Mouse (Mus musculus) yolk sac, embryonic 10.5 days (tissue): ENCODE results near the gene Vwa5b1.

Experiments used
- DNase-seq: peaks from one replicate; pipeline ENCODE4 v3.0.0-alpha.2; 2017; ENCODE audit warnings: low spot score

Gene Vwa5b1

GRCm38 (mm10) chr4:138635428-138636145, at the start of gene Vwa5b1:
Gene Vwa5b1 (minus strand): TSS chr4:138635884.
- DNase-seq = no peak

GRCm38 (mm10) chr4:138682760-138683159, 47.1 kb upstream of the Vwa5b1 start:
- DNase-seq = no peak

GRCm38 (mm10) chr4:138680124-138680523, 44.4 kb upstream of the Vwa5b1 start:
- DNase-seq = no peak

- no peak for DNase-seq
Observed at GRCm38 (mm10) chr4:138677579-138677978, 41.9 kb upstream of the Vwa5b1 start.

DNA sequence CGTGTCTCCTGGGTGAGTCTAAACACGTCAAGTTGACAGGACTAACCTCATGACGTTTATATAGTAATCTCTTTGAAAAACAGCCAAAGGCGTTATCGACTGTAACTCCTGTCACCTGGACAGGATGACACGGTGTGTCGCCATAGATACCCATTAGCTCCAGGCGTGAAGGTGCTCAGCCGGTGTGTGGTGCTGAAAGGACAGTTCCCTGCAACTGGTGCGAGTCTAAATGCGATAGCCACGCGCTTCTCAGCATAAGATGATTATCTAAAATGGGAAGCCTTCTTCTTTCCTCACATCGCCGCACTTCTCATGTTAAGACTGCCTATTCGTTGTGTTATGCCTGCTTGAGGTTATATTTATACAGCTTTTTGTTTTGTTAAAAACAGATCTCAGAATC, 40.8 kb upstream of the Vwa5b1 start:
- peak; percentile 34 for DNase-seq

DNA sequence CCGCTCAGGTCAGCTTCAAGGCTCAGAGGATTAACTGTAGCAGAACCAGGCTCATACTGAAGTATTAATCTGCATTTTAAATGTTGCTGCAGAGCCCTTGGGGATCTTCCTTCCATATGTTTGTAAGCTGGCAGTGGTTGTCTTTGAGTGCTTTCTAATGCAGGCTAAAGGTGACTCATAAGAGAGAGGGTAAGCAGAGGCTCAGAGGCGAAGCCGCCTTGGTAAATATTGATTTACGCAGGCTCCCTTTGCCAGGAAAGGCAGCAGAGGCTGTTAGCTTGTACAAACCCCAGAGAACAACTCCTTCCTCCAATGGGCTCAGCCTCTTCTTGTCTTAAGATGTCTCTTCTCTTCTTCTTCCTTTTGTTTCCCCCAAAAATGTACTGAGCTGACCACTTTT, 36.5 kb upstream of the Vwa5b1 start:
- peak; percentile 19 for DNase-seq

GRCm38 (mm10) chr4:138670093-138670889, 34.6 kb upstream of the Vwa5b1 start:
- no peak for DNase-seq

- DNase-seq = no peak
Observed at GRCm38 (mm10) chr4:138666521-138666920, 30.8 kb upstream of the Vwa5b1 start.

DNA sequence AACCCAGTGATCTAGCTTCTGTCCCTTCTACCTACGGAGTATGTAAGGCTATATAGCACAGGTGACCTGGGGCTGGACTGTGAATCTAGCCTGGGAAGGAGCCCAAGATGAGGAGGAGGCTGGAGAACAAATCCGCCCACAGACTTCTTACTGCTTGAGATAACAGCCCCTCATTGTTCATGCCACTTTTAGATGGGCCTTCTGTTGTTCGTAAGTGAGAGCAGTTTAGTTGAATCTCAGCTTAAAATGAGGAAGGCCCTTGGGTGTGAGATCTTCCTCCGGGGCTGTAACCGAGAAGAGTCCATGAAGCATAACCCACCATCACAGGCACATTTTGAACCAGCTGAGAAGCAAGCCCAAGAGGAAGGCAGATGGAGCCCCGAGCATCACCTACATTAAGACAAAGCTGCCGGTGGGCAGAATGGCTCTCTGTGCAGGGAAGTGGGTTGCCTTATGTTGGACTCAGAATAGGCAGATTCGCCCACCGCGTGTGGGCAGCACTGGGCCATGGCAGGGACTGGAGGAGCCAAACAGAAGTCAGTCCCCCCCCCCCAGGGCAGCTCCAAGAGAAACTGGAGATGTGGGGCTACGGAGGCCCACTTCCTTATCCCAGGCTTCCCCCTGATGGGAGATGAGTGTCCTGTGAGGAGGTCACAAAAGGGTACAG, 24.4 kb upstream of the Vwa5b1 start:
- DNase-seq = no peak

DNA sequence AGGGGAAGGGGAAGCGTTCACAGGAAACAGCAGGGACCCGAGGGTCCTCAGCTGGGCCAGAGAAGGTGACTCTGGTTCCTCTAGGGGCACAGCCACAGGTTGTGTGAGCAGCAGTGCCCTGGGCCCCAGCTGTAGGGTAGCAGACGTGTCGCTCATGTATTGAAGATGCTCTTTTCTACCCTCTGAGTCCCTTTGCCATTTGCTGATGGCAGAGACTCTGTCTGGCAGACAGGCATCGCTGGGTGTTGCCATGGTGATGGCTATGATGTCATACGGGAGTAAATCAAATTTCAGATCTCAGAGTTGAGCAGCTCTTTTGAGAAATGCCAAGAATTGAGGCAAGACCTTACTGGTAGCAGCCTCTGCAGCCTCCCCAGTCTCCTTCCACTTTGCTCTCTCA, 17.4 kb upstream of the Vwa5b1 start:
- no peak for DNase-seq

DNA sequence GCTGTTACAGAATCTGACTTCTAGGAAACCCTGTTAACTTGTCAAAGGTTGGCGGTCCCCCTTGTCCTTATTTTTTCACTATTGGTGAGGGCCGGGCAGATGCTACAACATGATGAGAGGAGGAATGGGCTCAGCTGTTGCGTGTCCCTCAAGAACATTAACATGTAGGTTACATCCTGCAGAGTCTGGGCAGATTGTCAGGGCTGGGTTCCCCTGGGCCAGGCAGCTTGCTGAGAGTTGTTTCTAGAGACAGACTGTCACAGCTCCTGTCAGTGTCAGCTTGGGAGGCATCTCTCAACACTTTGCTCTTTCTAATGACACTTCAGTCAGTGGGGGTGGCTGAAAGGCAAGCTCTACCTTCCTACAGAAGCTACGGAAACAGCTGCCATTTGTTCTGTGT, 16.2 kb upstream of the Vwa5b1 start:
- no peak for DNase-seq

DNA sequence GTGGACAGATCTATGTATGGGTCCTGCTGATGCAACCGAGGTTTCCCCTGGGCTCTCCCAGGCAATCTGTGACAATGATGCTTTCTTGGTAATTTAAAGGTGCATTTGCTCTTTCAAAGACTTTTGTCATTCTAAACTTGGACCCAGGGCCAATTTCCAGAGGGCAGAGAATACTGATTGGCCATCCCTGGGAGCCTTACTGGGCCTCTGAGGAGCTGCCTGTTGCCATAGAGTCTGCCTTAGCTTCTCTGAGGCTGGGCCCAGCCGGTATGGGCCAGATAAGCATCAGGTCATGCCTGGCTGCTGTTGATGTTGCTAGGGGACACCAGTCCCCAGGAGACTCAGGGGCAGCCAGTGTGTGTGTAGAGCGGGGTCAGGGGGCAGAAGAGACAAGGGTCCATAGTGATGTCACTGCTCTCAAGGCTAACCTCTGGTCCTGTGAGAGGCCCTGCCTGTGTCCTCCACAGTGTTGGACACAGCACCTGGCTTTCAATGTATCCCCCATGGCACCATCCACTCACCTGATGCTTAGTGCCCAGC, 12.5 kb upstream of the Vwa5b1 start:
- no peak for DNase-seq

DNA sequence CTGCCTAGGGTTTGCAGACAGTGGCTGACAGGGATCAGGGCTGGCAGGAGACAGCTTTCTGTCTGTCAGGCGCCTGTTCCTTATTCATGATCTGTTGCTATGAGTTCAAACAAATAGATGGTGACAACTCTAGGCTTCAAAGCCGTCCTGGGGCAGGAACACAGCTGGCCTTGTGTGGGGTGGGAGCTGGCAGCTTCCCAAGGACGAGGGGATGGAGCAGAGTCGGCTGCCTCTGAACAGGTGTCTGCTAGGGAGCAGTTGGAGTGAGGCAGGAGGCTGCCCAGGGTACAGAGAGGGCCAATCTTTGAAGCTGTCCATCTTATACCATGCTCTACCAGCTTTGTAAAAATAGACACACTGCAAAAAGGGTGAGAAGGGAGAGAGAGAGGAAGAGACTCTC, 6.6 kb upstream of the Vwa5b1 start:
- DNase-seq = no peak

GRCm38 (mm10) chr4:138636146-138636511, 445 bp upstream of the Vwa5b1 start:
- no peak for DNase-seq

- no peak for DNase-seq
Observed at GRCm38 (mm10) chr4:138628256-138628655, 7.4 kb downstream of the Vwa5b1 start.

GRCm38 (mm10) chr4:138614454-138614853, 21.2 kb downstream of the Vwa5b1 start:
- peak; percentile 5 for DNase-seq

- DNase-seq = no peak
Observed at GRCm38 (mm10) chr4:138601926-138602325, 33.8 kb downstream of the Vwa5b1 start.

- DNase-seq = peak; percentile 38
Observed at GRCm38 (mm10) chr4:138597904-138598347, 37.8 kb downstream of the Vwa5b1 start.

- DNase-seq = no peak
Observed at GRCm38 (mm10) chr4:138596391-138597130, 39.1 kb downstream of the Vwa5b1 start.

DNA sequence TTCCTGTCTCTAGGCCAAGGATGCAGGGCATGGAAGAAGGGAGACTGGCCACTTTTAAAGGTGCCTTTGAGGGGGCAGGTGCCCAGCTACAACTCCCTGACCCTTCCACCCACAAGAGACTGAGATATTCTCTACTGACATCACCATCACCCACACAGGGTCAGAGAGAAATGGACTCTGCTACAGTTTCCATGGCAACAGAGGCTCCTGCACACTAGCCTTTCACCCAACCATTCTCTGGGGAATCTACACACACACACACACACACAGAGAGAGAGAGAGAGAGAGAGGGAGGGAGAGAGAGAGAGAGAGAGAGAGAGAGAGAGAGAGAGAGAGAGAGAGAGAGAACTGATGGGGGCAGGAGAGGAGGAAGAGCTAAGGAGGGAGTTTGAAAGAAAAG, 50.7 kb downstream of the Vwa5b1 start:
- DNase-seq = no peak

- DNase-seq = no peak
Observed at GRCm38 (mm10) chr4:138582446-138582845, 53.2 kb downstream of the Vwa5b1 start.

DNA sequence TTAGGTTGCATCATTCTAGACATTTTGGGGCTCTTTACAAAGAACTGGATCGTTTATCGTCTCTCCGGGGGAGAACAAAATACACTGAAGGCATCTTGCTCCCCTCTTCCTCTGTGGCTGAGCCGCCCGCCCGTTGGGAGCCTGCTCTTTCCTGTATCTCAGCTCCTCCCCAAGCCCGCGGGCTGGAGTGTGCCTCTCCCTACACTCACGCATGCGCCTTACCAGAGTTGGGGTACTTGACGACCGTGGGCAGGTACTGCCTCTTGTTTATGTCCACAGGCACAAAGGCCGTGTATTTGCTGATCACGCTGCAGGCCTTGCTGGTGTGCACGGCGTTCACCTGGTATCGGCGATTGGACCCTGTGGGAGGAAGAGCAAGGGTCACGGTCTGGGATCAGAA, 57.3 kb downstream of the Vwa5b1 start:
- DNase-seq = no peak
